Mouse (Mus musculus): Measurements from ENCODE around the gene D17H6S53E.

DNA sequence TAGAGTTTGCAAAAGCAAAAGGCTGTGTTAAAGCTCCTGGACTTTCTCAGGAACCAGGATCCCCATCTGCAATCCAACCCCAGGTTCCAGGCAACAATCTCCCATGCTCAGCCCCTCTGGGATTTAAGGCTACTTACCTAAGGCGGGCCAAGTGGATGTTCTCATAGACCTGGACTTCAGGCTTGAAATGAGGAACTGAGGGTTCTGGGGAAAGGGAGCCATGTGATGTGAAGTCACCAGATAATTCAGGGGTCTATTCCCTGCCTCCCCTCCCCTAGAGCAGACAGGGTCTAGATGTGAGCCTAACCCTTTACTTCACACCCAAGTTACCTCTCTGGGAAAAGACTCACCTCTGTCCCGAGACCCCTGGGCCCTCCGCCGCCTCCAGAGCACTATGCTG, 45.5 kb upstream of the D17H6S53E start:
- no peak for TF ChIP-seq POLR2A (IDR thresholded peaks at IDR 0.05; ENCODE audit: borderline replicate concordance, control insufficient read depth, low read depth, low read length)
- no peak for TF ChIP-seq CTCF (IDR thresholded peaks at IDR 0.05; ENCODE audit: control insufficient read depth, insufficient read depth, low read length)

Data from bone marrow, adult 2 months (tissue).